Mouse (Mus musculus): Measurements from ENCODE around the gene Mypn. TPM values are rescaled to one million over a fixed set of nuclear protein-coding genes. Genes with fewer than 3 reads are reported as not detected.

The Mypn gene
- polyA plus RNA-seq, 1 experiment = 0.01 TPM

DNA sequence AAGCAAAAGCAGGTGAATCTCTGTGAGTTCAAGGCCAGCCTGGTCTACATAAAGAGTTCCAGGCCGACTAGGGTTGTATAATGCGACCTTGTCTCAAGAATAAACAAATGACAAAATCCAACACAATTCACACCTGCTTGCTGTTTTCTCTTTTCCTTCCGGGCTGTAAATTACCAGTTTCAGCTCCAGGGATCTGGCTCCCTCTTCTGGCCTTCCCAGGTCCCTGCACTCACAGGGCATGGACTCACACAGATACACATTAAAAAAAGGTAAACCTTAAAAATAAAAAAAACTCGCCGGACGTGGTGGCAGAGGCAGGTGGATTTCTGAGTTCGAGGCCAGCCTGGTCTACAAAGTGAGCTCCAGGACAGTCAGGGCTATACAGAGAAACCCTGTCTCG, 86.2 kb downstream of the Mypn start:
- no peaks in the 10 kb centered on the region for H3K79me2 ChIP-seq (ENCODE audit: control insufficient read depth, insufficient read depth)
- H3ac ChIP-seq (ENCODE audit: control insufficient read depth, insufficient read length, low read depth) = no peak overlapping the region
- no peaks in the 10 kb centered on the region for H3K27me3 ChIP-seq (ENCODE audit: control insufficient read depth, insufficient read depth, insufficient read length)
- no peaks in the 10 kb centered on the region for H3K36me3 ChIP-seq (ENCODE audit: control insufficient read depth, insufficient read depth)
- no peaks in the 10 kb centered on the region for H3K79me3 ChIP-seq (ENCODE audit: low read depth)
- H3K4me3 ChIP-seq (ENCODE audit: insufficient read depth, poor library complexity, severe bottlenecking) = no peak overlapping the region
- TF ChIP-seq MYOD1 (IDR thresholded peaks at IDR 0.05; ENCODE audit: control insufficient read depth, insufficient read length, low read depth) (no peak), MAX (IDR thresholded peaks at IDR 0.05) (no peak), CEBPB (IDR thresholded peaks at IDR 0.05; ENCODE audit: low read depth) (no peak), CTCF (IDR thresholded peaks at IDR 0.05; ENCODE audit: control insufficient read depth, insufficient read depth, insufficient read length) (no peak), MYOG (IDR thresholded peaks at IDR 0.05; ENCODE audit: control insufficient read depth, extremely low read depth, insufficient read length) (no peak), FOSL1 (IDR thresholded peaks at IDR 0.05; ENCODE audit: insufficient read depth, low read length, poor library complexity, severe bottlenecking) (no peak), USF1 (IDR thresholded peaks at IDR 0.05; ENCODE audit: low read depth) (no peak)

DNA sequence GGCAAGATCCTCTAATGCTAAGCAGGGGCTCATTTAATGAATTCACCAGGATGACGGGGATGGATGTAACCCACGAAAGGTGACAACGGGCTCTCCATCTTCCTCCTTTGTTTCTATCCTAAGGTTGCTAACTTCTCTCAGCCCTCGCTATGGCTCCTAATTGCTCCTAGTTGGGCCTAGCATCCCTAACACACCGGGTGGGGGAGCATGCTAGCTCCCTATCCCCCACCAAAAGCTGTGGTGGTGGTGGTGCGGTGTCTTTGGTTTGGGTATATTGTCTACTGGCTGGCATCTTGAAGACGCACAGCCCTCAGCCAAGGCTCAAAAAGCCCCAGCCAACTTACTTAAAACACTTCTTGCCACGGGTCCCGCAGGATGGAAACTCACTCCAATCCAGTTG, 87.4 kb downstream of the Mypn start:
- Histone ChIP-seq H3K4me3 (ENCODE audit: insufficient read depth, poor library complexity, severe bottlenecking) (no peak overlapping the region), H3K27me3 (ENCODE audit: control insufficient read depth, insufficient read depth, insufficient read length) (no peaks in the 10 kb centered on the region), H3ac (ENCODE audit: control insufficient read depth, insufficient read length, low read depth) (no peak overlapping the region), H3K79me3 (ENCODE audit: low read depth) (no peaks in the 10 kb centered on the region), H3K36me3 (ENCODE audit: control insufficient read depth, insufficient read depth) (no peaks in the 10 kb centered on the region), H3K79me2 (ENCODE audit: control insufficient read depth, insufficient read depth) (no peaks in the 10 kb centered on the region)
- TF ChIP-seq CTCF (IDR thresholded peaks at IDR 0.05; ENCODE audit: control insufficient read depth, insufficient read depth, insufficient read length) (no peak), CEBPB (IDR thresholded peaks at IDR 0.05; ENCODE audit: low read depth) (no peak), MYOG (IDR thresholded peaks at IDR 0.05; ENCODE audit: control insufficient read depth, extremely low read depth, insufficient read length) (no peak), MAX (IDR thresholded peaks at IDR 0.05) (no peak), FOSL1 (IDR thresholded peaks at IDR 0.05; ENCODE audit: insufficient read depth, low read length, poor library complexity, severe bottlenecking) (no peak), USF1 (IDR thresholded peaks at IDR 0.05; ENCODE audit: low read depth) (no peak), MYOD1 (IDR thresholded peaks at IDR 0.05; ENCODE audit: control insufficient read depth, insufficient read length, low read depth) (no peak)

DNA sequence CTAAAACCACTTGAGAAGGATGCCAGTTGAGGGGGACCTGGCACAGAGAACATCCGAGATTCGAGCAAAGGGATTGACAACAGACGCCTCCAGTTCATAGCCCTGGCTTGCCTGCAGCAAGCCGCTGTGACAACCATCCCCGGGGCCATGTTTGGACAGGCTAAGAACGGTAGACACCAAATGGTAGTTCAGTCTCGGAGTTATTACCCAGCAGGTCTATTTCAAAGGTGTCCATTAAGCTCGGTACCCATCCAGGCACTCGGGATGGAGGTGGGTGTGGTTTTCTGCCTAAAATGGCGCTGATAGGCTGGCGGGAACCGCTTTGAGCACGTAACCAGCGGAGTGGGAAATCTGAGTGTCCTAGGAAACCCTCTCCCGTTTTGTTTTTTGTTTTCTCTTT, 87.9 kb downstream of the Mypn start:
- Histone ChIP-seq H3K79me2 (ENCODE audit: control insufficient read depth, insufficient read depth) (no peaks in the 10 kb centered on the region), H3K36me3 (ENCODE audit: control insufficient read depth, insufficient read depth) (no peaks in the 10 kb centered on the region), H3K79me3 (ENCODE audit: low read depth) (no peaks in the 10 kb centered on the region), H3K27me3 (ENCODE audit: control insufficient read depth, insufficient read depth, insufficient read length) (no peaks in the 10 kb centered on the region), H3ac (ENCODE audit: control insufficient read depth, insufficient read length, low read depth) (no peak overlapping the region), H3K4me3 (ENCODE audit: insufficient read depth, poor library complexity, severe bottlenecking) (no peak overlapping the region)
- TF ChIP-seq MYOG (IDR thresholded peaks at IDR 0.05; ENCODE audit: control insufficient read depth, extremely low read depth, insufficient read length) (no peak), FOSL1 (IDR thresholded peaks at IDR 0.05; ENCODE audit: insufficient read depth, low read length, poor library complexity, severe bottlenecking) (no peak), MYOD1 (IDR thresholded peaks at IDR 0.05; ENCODE audit: control insufficient read depth, insufficient read length, low read depth) (no peak), CTCF (IDR thresholded peaks at IDR 0.05; ENCODE audit: control insufficient read depth, insufficient read depth, insufficient read length) (no peak), USF1 (IDR thresholded peaks at IDR 0.05; ENCODE audit: low read depth) (no peak), CEBPB (IDR thresholded peaks at IDR 0.05; ENCODE audit: low read depth) (no peak), MAX (IDR thresholded peaks at IDR 0.05) (no peak)

DNA sequence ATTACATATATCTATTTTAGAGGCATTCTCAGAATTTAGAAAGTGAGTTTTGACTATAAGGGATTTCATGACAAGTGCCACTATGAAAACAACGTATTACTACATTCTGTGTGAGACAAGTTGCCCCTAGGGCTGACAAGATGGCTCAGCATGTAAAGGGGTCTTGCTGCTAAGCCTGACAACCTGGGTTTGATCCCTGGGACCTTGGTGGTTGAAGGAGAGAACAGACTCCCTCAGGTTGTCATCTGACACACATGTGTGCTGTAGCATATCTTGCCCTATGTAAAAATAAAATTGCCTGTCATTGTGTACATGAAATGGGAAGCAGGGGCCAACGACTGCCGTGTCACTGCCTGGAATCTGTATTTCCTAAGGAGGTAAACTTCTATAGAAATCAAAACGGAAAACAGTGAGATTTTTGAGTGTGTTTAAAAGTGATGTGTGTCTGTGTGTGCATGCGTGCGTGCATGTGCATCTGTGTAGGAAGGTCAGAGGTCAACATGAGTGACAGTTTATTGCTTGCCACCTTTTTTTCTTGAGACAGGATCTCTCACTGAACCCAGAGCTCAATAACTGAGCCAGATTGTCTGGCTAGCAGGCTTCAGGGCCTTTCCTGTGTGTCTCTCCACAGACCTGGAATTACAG, 89.9 kb downstream of the Mypn start:
- H3K36me3 ChIP-seq (ENCODE audit: control insufficient read depth, insufficient read depth) = no peaks in the 10 kb centered on the region
- no peaks in the 10 kb centered on the region for H3K27me3 ChIP-seq (ENCODE audit: control insufficient read depth, insufficient read depth, insufficient read length)
- TF ChIP-seq USF1 (IDR thresholded peaks at IDR 0.05; ENCODE audit: low read depth) = no peak
- no peak for TF ChIP-seq MYOG (IDR thresholded peaks at IDR 0.05; ENCODE audit: control insufficient read depth, extremely low read depth, insufficient read length)
- TF ChIP-seq FOSL1 (IDR thresholded peaks at IDR 0.05; ENCODE audit: insufficient read depth, low read length, poor library complexity, severe bottlenecking) = no peak
- no peak for TF ChIP-seq MAX (IDR thresholded peaks at IDR 0.05)
- no peak for TF ChIP-seq MYOD1 (IDR thresholded peaks at IDR 0.05; ENCODE audit: control insufficient read depth, insufficient read length, low read depth)
- TF ChIP-seq CEBPB (IDR thresholded peaks at IDR 0.05; ENCODE audit: low read depth) = no peak
- no peak for TF ChIP-seq CTCF (IDR thresholded peaks at IDR 0.05; ENCODE audit: control insufficient read depth, insufficient read depth, insufficient read length)
- no peak overlapping the region for H3ac ChIP-seq (ENCODE audit: control insufficient read depth, insufficient read length, low read depth)
- H3K4me3 ChIP-seq (ENCODE audit: insufficient read depth, poor library complexity, severe bottlenecking) = no peak overlapping the region
- H3K79me2 ChIP-seq (ENCODE audit: control insufficient read depth, insufficient read depth) = no peaks in the 10 kb centered on the region
- no peaks in the 10 kb centered on the region for H3K79me3 ChIP-seq (ENCODE audit: low read depth)

DNA sequence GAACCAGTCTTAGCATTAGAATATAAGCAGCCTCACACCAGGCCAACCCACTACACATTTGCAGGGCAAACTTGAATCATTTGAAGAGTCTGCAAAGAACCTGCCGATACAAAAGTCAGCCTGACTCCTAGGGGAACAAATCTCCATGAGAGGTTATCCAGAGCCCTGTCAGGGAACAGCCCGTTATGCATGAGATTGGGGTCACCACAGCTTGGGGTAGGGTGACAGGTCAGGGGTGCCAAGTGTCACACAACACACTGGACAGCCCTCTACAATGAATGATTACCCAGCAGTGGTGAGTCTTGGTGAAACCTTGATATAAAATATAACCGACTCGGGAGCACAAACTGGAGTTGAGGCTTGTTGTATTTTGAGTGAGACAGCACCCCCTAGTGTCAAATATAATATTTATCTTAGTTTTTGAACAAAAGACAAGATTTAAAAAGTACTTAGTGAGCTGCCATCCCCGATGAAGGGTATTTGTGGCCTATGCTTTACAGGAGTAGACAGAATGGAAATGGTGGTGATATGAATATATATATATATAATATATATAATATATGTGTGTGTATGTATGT, 90.6 kb downstream of the Mypn start:
- no peak overlapping the region for H3K4me3 ChIP-seq (ENCODE audit: insufficient read depth, poor library complexity, severe bottlenecking)
- no peaks in the 10 kb centered on the region for H3K79me2 ChIP-seq (ENCODE audit: control insufficient read depth, insufficient read depth)
- no peaks in the 10 kb centered on the region for H3K36me3 ChIP-seq (ENCODE audit: control insufficient read depth, insufficient read depth)

More for the DNA sequence above, 90.6 kb downstream of the Mypn start:
- no peaks in the 10 kb centered on the region for H3K79me3 ChIP-seq (ENCODE audit: low read depth)
- no peak overlapping the region for H3ac ChIP-seq (ENCODE audit: control insufficient read depth, insufficient read length, low read depth)
- no peaks in the 10 kb centered on the region for H3K27me3 ChIP-seq (ENCODE audit: control insufficient read depth, insufficient read depth, insufficient read length)
- no peak for TF ChIP-seq MYOD1 (IDR thresholded peaks at IDR 0.05; ENCODE audit: control insufficient read depth, insufficient read length, low read depth)
- no peak for TF ChIP-seq MAX (IDR thresholded peaks at IDR 0.05)
- TF ChIP-seq FOSL1 (IDR thresholded peaks at IDR 0.05; ENCODE audit: insufficient read depth, low read length, poor library complexity, severe bottlenecking) = no peak
- TF ChIP-seq USF1 (IDR thresholded peaks at IDR 0.05; ENCODE audit: low read depth) = no peak
- no peak for TF ChIP-seq CTCF (IDR thresholded peaks at IDR 0.05; ENCODE audit: control insufficient read depth, insufficient read depth, insufficient read length)
- TF ChIP-seq MYOG (IDR thresholded peaks at IDR 0.05; ENCODE audit: control insufficient read depth, extremely low read depth, insufficient read length) = no peak
- no peak for TF ChIP-seq CEBPB (IDR thresholded peaks at IDR 0.05; ENCODE audit: low read depth)
